Mouse (Mus musculus): ENCODE measurements around the gene Mreg.

DNA sequence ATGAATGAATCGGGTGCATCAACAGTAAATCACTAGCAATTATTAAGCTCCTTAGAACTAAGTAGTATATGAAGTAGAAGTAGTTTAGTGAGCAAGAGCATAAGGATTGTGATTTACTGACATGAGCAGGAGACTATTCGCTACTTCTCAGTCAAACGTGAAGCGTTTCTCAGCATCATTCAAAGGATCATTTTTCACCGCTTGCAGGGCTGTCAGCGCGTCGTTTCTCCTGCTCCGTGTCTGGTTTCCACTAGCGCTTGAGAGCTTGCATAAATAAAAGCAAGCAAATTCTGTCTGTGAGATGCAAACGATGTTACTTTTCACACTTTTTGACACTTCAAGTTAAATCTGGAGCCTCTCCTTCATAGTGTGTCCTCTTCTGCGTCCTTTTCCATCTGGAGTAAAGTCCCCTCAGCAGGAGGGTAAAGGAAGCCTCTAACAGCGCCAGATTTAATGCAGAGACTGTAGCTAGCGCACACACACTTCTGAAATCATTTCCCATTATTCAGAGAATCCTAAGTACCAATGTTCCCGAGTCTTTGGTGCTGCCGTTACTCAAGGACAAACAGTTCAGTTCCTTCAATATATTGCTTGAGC lies 23.9 kb downstream of the Mreg start:
- no peak for TF ChIP-seq CTCF (IDR thresholded peaks at IDR 0.05; ENCODE audit: low read depth, low read length)
- TF ChIP-seq POLR2A (IDR thresholded peaks at IDR 0.05; ENCODE audit: borderline replicate concordance, low read depth, low read length): no peak
